Mouse (Mus musculus) heart, postnatal 4 days (tissue): ENCODE data around the gene Hspb11. TPM values are rescaled to one million over a fixed set of nuclear protein-coding genes. Genes with fewer than 3 reads are reported as not detected.

Experiments used
- DNase-seq: peaks from one replicate; pipeline ENCODE4 v3.0.0; 2021
- total RNA-seq, 2 experiments: library from RNA; stranded (reverse); gene quantifications; 2 replicates each; pipeline ENCODE4 v1.2.3; 2021

Gene Hspb11
- 10 to 100 TPM; 16.1 to 18.4 TPM for total RNA-seq

DNA sequence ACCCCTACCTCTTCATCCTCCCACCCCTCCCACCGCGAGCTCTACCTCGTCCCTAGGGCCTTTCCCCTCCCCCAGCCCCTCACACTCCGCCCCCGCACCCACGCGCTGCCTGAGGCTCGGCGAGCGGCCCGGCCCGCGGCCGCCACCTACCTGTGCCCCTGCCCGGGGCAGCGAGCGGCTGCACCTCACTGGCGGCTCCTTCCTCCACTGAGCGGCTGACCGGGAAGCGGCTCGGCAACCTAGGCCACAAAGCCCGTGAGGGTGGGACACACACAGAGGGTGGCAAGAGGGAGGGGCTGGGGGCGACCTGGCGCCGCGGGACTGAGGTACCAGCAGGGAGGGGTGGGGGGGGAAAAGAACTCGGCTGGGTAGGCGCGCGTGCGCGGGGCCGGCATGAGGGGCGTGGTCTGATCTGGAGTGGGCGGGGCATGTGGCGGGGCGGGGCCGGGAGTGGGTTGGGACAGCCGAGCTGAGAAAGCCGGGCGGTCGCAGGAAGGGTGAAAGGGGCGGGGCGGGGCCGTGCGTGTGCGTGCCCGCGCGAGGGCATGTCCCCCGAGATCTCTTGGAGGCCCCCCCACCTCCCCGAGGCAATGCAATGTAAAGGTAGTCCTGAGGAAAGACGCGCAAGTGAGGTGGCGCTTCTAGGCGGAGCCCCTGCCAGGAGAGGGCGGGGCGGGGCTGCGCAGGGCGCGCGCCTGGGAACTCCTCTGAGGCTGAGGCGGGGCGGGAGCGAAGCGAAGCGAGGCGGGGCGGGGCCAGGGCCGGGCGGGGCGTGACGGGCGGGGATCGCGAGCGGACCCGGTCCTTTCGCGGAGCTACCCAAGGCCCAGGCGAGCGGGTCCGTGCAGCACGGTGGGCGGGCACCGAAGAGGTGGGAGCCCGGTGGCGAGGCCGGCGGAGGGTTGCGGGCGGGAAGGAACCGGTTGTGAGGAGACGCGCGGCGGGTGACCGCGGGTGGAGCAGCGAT is at the start of gene Hspb11, which contains the start of gene Lrrc42:
Gene Hspb11, plus strand, starts transcription at position 469 of the 967 bp plus-strand sequence.
Gene Lrrc42, minus strand, starts transcription at position 408 of the 967 bp plus-strand sequence.
- DNase-seq, result peak; percentile 96

DNA sequence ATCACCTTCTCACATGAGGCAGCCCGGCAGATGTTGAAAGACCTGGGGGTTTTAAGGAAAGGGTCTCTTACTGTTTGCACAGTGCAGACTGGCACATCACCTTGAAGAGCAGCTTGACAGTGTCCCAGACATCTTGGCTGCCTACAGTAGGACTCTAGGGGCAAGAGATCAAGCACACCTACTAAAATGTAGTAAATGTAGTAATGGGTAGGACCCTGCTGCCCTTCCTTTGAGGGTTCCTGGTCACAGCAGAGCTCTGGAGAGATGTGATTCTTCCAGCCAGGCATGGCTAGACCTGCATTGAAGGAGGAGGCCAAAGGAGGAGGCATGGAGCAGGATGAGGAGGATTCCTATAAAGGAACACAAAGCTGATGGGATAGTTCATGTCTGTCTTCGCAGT is 46.4 kb upstream of the Hspb11 start:
- DNase-seq, result no peak

GRCm38 (mm10) chr4:107208880-107209279 is 44.5 kb upstream of the Hspb11 start, which contains the start of gene Ldlrad1:
TSS of gene Ldlrad1 (plus strand) at chr4:107209180.
- DNase-seq, result no peak

- no peak for DNase-seq
These were observed 42.8 kb upstream of the Hspb11 start for GRCm38 (mm10) chr4:107210483-107211097.

GRCm38 (mm10) chr4:107211465-107211864 is 41.9 kb upstream of the Hspb11 start:
- no peak for DNase-seq

DNA sequence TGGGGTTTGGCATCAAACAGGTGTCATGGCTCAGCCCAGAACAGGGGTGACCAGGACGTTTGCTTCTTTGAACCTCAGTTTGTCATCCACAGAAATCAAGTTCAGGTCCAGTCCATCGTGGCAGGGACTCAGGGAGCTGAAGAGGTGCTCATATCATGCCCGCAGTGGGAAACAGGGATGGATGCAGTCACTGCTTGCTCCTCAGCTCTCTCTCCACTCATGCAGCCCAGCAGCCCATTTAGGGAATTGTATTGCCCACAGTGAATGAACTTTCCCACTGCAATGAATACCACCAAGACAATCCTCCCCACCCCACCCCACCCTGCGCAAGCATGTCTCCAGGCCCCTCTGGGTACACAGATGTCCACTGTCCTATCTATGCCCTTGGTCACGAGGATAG is 41.5 kb upstream of the Hspb11 start:
- DNase-seq, result no peak

DNA sequence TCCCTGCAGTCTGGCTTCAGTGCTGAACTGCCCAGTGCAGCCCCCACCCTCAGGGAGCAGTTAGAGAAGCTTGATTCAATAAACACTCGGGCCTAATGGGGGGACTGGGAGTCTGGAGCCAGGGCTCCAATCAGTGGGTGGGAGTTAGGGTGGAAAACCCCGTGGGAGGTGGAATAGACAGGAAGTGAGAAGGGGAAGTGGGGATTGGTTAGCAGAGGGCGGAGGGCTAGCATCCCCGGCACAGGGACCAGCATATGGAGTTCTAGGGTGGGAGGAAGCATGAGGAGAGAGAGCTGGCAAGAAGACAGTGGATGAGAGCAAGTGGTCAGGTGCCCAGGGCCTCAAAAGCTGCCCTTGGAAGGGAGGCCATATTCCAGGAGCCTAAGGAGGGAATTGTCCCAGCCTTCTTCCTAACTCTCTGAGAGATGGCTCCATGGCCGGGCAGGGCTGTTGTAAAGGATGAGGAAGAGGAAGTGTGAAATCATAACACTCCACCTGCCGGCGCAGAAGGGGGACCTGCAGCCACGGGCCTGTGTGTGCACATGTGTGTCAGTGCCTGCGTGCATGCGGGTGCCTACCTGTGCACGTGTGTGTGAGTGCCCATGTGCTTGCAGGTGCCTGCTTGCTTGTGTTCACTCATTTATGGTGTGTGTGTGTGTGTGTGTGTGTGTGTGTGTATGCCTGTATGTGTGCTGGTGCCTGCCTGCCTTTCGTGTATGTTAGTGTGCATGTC is 39.9 kb upstream of the Hspb11 start:
- no peak for DNase-seq

GRCm38 (mm10) chr4:107217574-107217973 is 35.8 kb upstream of the Hspb11 start:
- no peak for DNase-seq

- no peak for DNase-seq
These were observed 31.9 kb upstream of the Hspb11 start for GRCm38 (mm10) chr4:107221524-107221923.

DNA sequence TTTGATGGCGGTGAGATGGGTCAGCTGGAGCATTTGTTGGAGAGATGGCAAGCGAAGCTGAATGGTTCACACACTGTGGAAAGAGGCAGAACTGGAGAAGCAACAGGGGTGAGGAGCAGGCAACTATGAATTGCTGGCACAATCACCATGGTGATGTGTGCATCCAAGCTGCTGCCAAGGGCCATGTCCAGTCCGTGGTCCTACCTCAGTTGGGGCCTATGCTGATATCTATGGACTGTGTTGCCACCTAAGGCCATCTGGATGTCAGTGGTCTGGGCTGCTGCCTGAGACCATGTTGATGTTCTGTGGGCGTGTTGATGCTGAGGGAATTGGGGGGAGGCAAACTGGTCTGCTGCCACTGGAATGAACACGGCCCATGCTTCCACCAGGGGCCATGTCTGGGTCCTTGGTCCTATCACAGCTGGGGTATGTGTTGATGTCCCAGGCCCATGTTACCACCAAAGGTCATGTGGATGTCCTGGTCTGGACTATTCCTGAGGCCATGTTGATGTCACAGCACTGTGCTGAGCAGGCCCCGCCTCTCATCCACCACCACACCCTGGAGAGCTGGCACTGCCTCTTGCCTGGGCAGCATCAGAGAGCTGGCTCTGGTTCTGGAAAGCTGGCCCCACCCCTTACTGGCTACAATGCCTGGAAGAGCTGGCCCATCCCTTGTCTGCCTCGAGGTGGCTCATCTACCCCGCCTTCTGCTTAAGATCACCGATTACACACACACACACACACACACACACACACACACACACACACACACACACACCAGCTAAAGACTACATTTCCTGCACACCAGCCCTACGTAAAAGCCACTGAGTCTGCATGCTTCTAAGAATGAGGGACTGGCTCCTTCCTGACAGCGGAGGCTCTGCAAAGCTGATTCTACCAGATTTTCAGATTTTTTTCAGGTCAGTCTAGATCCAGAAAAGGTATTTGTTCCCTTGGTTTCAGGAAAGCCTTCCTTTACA is 29.9 kb upstream of the Hspb11 start:
- peak; percentile 73 for DNase-seq

GRCm38 (mm10) chr4:107226313-107226712 is 27.1 kb upstream of the Hspb11 start:
- no peak for DNase-seq

DNA sequence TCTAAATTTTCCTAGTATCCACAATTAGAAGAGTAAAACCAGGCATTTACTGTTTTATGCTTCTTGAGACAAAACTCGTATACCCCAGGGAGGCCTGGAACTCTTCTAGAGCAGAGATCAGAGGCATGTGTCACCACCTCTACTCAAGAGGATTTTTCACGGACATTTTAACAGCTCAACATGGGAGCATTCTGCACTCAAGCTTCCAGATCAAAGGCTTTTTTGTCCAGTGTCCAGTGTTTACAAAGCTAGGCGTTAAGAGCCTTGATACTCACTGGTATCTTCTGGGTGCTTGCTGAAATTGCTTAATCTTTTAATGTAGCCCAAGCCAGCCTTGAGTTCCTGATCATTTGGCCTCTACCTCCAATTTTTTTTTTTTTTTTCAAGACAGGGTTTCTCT is 21.2 kb upstream of the Hspb11 start:
- no peak for DNase-seq

- DNase-seq, result no peak
These were observed 15.1 kb upstream of the Hspb11 start for GRCm38 (mm10) chr4:107238253-107238652.

GRCm38 (mm10) chr4:107240196-107240595 is 13.2 kb upstream of the Hspb11 start:
- no peak for DNase-seq

GRCm38 (mm10) chr4:107243365-107244333 is 9.7 kb upstream of the Hspb11 start:
- no peak for DNase-seq

GRCm38 (mm10) chr4:107245368-107245767 is 8.0 kb upstream of the Hspb11 start:
- no peak for DNase-seq

DNA sequence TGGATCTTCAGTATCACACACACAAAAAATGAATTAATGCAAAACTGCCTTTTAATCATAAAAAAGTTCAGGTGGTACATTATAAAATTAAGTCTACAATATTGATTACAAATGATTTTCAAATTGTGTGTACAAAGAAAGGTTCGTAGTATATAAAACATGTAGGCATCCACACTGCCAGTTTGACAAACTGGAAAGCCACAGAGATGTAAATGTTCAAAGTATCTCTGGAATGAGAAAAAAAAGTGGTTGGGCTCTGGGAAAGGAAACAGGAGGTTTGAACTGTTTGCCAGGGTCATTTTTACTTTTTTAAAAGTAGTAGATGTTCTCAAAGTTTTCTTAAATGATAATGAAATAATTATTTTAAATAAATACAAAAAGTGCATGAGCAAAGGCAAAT is 7.4 kb upstream of the Hspb11 start:
- no peak for DNase-seq

DNA sequence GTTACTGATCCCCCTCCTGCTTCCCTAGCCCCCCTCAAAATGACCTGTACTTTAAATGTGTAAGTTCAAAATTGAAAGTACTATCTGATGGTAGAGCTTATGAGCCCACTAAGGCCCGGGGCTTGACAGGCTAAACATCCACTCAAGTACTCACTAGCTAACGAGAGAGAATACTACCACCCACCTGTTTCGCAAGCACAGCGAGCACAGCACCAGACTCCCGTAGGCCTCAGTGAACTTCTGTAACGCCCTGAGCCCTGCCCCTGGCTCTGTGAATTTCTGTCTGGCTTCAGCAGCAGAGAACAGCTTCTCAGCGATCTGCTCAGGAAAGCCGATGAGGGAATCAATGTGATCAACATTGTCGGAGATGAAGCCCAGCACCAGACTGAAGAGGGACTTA is 6.3 kb upstream of the Hspb11 start:
- DNase-seq, result no peak

DNA sequence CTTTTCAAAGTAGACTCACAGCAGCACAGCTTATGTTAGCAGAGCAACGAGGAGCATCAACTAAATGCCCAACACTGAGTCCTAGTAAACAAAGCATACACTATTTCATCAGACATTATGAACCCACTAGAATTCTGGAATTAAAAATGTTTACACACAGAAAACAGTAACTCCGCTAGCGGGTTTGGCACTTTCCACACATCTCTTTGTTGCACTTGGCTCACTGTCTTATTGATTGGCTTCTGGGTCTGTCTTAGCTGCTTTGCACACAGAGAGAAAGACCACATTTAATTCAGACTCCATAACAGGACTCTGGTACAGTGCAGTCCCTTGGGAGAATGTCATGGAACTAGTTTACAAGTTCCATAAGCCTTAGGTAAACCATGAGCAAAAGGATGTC is 5.3 kb upstream of the Hspb11 start:
- DNase-seq, result no peak

DNA sequence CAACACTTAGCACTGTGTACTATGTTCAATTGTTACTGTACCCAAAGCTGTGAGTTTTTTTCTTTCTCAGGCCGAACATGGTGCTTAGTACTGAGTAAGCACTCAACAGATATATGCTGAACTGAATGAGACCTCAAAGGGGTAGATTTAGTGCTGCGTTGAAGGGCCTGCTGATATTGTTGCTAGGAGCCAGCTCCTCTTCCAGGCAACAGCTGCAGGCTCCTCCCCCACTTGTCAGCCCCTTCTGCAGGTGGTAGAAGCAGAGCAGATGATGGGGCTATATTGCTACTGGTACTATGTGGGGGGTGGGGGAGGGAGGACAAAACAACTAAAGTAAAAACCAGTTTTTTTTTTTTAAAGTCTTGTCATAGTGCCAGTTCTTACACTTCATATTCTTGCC is 3.9 kb upstream of the Hspb11 start:
- DNase-seq, result no peak
